Mouse (Mus musculus) C2C12 (cell line): ENCODE results near the gene Ubxn6. TPM values are rescaled to one million over a fixed set of nuclear protein-coding genes. Genes with fewer than 3 reads are reported as not detected.
A peak's percentile ranks its signal among the peaks of the same experiment; 100 is the strongest.

ENCODE experiments used
- H3K27me3 ChIP-seq: one replicate; pipeline ENCODE4 v1.6.1; 2011; ENCODE audit not compliant: control insufficient read depth, insufficient read depth, insufficient read length
- H3K36me3 ChIP-seq: one replicate; pipeline ENCODE4 v1.6.1; 2011; ENCODE audit not compliant: control insufficient read depth, insufficient read depth
- H3K4me3 ChIP-seq: one replicate; pipeline ENCODE4 v1.5.1; 2011; ENCODE audit warnings: mild to moderate bottlenecking, control low read depth; ENCODE audit not compliant: poor library complexity, insufficient read depth, severe bottlenecking
- H3K79me2 ChIP-seq: one replicate; pipeline ENCODE4 v1.6.1; 2011; ENCODE audit not compliant: control insufficient read depth, insufficient read depth
- H3K79me3 ChIP-seq: one replicate; pipeline ENCODE4 v1.6.1; 2011; ENCODE audit warnings: low read depth, control low read depth
- H3ac ChIP-seq: one replicate; pipeline ENCODE3; 2011; ENCODE audit warnings: low read depth; ENCODE audit not compliant: control insufficient read depth, insufficient read length
- CEBPB ChIP-seq: IDR thresholded peaks from one replicate; pipeline ENCODE4 v1.6.1; 2011; ENCODE audit warnings: low read depth, mild to moderate bottlenecking, control low read depth, moderate library complexity
- CTCF ChIP-seq: IDR thresholded peaks from one replicate; pipeline ENCODE4 v1.5.1; 2011; ENCODE audit not compliant: control insufficient read depth, insufficient read depth, insufficient read length
- FOSL1 ChIP-seq: IDR thresholded peaks from one replicate; pipeline ENCODE4 v1.8.0; 2011; ENCODE audit warnings: mild to moderate bottlenecking, low read length; ENCODE audit not compliant: poor library complexity, insufficient read depth, severe bottlenecking
- MAX ChIP-seq: IDR thresholded peaks from one replicate; pipeline ENCODE4 v1.6.1; 2011; ENCODE audit warnings: mild to moderate bottlenecking, control low read depth
- MYOD1 ChIP-seq: IDR thresholded peaks from one replicate; pipeline ENCODE4 v1.6.1; 2011; ENCODE audit warnings: low read depth; ENCODE audit not compliant: control insufficient read depth, insufficient read length
- MYOG ChIP-seq: IDR thresholded peaks from one replicate; pipeline ENCODE4 v1.6.1; 2011; ENCODE audit not compliant: control insufficient read depth, insufficient read length; ENCODE audit errors: extremely low read depth
- USF1 ChIP-seq: IDR thresholded peaks from one replicate; pipeline ENCODE4 v1.6.1; 2011; ENCODE audit warnings: low read depth, mild to moderate bottlenecking, control low read depth, moderate library complexity
- polyA plus RNA-seq: library from polyadenylated mRNA; unstranded; fragments of >200 nt; fragmentation: generic; extraction: Trizol; gene quantifications from one replicate; pipeline ENCODE4 v1.2.1, GENCODE M21; 2012; ENCODE audit warnings: missing spikeins

Ubxn6 gene
- polyA plus RNA-seq, 1 experiment, result 40.4 TPM

DNA sequence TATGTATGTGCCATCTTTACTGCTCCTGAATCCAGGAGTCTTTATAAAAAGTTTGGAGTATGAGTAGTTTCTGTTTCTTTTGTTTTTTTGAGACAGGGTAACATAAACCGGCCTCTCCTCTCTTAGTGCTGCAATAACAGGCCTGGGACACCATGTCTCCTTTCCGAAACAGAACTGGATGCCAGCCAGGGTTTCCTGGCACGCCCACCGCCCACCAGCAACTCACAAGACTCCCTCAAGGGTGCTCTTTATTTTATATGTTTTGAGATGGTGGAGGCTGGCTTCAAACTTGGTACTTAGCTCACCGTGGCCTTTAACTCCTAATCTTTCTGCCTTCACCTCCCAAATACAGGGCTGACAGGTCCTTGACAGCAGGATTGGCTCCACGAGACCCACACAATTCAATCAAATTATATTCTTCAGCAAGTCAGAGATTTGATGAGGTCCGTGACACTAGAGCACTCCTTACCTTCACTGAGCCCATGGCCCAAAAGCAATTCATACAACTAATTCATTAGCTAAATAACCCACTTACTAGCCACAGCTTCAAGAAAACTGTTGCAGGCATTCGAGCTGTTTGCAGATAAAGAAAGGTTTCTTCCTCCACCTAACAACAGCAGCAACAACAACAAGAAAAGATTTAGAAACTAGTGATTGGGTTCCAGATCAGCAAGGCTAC is 36.1 kb downstream of the Ubxn6 start:
- peaks cover 17% of the 10 kb centered on the region for H3K36me3 ChIP-seq
- no peaks in the 10 kb centered on the region for H3K27me3 ChIP-seq
- peaks cover 62% of the 10 kb centered on the region for H3K79me2 ChIP-seq

DNA sequence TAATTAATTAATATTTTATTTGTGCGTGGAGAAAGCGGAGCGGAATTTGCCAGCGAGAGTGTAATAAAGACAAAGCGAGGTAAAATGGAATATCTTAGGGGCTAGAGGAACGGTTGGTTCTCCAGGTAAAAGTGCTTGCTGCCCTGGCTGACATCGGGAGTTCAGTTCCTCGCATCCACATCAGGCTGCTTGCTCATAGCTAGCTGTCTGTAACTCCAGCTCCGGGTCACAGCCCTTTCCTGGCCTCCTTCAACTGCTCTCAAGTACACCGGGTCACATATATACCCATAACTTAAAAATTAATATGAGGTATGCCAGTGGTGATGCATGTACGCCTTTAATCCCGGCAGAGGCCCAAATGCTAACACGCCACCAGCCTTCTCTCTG is 37.9 kb downstream of the Ubxn6 start:
- no peak overlapping the region for H3K4me3 ChIP-seq
- H3K79me3 ChIP-seq, result peaks cover 54% of the 10 kb centered on the region
- H3ac ChIP-seq, result peak overlapping the region; percentile 56
- peaks cover 14% of the 10 kb centered on the region for H3K36me3 ChIP-seq
- TF ChIP-seq MAX, result no peak
- TF ChIP-seq FOSL1, result no peak
- no peak for TF ChIP-seq MYOD1
- no peak for TF ChIP-seq CTCF
- TF ChIP-seq MYOG, result no peak
- TF ChIP-seq USF1, result no peak
- no peak for TF ChIP-seq CEBPB
- H3K79me2 ChIP-seq, result peaks cover 62% of the 10 kb centered on the region
- H3K27me3 ChIP-seq, result no peaks in the 10 kb centered on the region

More for the DNA sequence above, 36.1 kb downstream of the Ubxn6 start:
- no peak overlapping the region for H3ac ChIP-seq
- H3K79me3 ChIP-seq, result peaks cover 55% of the 10 kb centered on the region
- no peak overlapping the region for H3K4me3 ChIP-seq
- TF ChIP-seq CEBPB (no peak), MYOG (no peak), FOSL1 (no peak), MAX (no peak), USF1 (no peak), CTCF (no peak), MYOD1 (no peak)

DNA sequence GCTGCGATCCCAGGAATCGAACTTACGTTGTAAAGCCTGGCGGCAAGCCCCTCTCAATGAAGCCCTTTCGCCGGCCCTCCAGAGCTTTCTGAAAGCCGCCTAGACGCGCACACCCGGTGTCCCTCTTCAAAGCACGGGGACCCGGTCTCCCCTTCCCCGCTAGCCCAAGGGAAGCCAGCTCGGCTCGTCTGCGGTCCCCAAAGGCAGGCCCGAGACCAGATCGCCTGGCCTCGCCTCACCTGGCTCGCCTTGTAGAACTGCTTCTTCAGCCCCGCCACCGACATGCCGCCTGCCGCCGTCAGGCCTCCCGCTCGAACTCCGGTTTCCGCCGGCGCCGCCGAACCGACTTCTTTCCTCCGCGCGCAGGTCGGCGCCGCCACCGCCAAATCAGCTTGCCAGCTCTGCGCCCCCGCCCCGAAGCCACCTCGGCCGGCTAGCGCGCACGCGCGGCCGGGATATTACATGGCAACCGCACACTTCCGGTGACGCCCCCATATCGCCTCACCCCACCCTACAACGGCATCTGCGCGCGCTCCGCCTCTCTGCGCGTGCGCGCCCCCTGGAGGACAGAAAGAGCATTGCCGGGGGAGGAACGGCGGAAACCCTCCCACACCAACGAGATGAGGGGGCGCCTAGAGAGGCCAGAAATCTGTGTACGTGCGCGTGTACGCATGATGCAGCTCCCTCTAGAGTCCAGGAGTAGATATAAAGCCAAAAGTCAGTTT is 38.5 kb downstream of the Ubxn6 start, which contains the start of gene Sh3gl1:
Gene Sh3gl1 (minus strand): TSS at position 460 of the 725 bp plus-strand sequence.
- TF ChIP-seq MYOG, result no peak
- no peak for TF ChIP-seq MYOD1
- TF ChIP-seq CTCF, result peak; percentile 97
- TF ChIP-seq MAX, result peak; percentile 90
- TF ChIP-seq USF1, result no peak
- no peaks in the 10 kb centered on the region for H3K27me3 ChIP-seq
- peaks cover 52% of the 10 kb centered on the region for H3K79me3 ChIP-seq
- H3K36me3 ChIP-seq, result peaks cover 12% of the 10 kb centered on the region
- peaks cover 62% of the 10 kb centered on the region for H3K79me2 ChIP-seq
- H3K4me3 ChIP-seq, result peak within 1 kb of the TSS; percentile 91
- H3ac ChIP-seq, result peak within 1 kb of the TSS; percentile 99

DNA sequence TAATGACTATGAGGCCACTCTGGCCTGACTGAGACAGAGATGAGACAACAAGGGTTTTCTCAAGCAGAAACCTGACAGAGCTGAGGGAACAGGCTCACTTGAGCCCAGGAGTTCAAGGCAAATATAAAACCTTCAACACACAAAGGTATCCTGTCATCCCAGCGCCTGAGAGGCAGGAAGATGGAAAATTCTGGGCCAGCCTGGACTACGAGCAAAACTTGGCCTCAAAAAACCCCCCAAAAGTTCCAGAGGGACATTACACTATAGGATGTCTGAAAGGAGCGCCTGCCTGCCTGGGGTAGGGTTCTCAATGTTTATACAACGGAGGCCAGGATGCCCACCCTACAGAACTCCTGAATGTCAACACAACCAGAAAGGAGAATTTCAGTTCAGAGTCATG is 39.6 kb downstream of the Ubxn6 start:
- TF ChIP-seq CEBPB (no peak), MYOD1 (no peak), MAX (no peak), MYOG (no peak), CTCF (no peak), USF1 (no peak), FOSL1 (no peak)
- Histone ChIP-seq H3K4me3 (peak overlapping the region; percentile 91), H3K79me3 (peaks cover 53% of the 10 kb centered on the region), H3K79me2 (peaks cover 62% of the 10 kb centered on the region), H3K36me3 (peaks cover 15% of the 10 kb centered on the region), H3K27me3 (no peaks in the 10 kb centered on the region), H3ac (peak overlapping the region; percentile 99)

DNA sequence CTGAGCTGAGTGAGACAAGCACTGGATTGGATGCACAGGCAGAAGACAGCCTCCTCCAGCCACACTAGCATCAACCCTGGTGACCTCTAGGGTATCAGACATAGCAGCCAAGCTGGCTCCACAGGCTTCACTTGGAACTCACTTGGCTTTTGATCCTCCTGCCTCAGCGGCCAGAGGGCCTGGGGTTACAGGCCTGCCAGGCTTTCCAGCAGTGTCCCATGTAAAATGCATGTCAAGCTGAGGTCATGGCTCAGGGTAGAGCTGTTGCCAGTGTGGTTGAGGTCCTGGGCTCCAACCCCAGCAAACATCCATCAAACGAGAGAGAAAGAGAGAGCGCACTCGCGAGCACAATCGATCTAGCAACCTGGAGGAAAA is 40.1 kb downstream of the Ubxn6 start:
- Histone ChIP-seq H3K36me3 (peaks cover 19% of the 10 kb centered on the region), H3K79me3 (peaks cover 58% of the 10 kb centered on the region), H3ac (peak overlapping the region; percentile 99), H3K4me3 (no peak overlapping the region), H3K79me2 (peaks cover 67% of the 10 kb centered on the region), H3K27me3 (no peaks in the 10 kb centered on the region)
- TF ChIP-seq MYOD1 (no peak), MAX (no peak), USF1 (no peak), CEBPB (no peak), MYOG (no peak), CTCF (no peak), FOSL1 (no peak)
